Mouse (Mus musculus) forebrain, embryonic 13.5 days (tissue): ENCODE data around the gene Msrb3. TPM values are rescaled to one million over a fixed set of nuclear protein-coding genes. Genes with fewer than 3 reads are reported as not detected.

Experiments used
- ATAC-seq: fragments of 200-750 bp; cut with Nextera tagmentation; 2 replicates; pipeline ENCODE4 v1.8.0; 2017
- H3K27ac ChIP-seq: fragments of 300-500 bp; sonication (generic); 2 replicates; pipeline ENCODE4 v1.5.1; 2015; ENCODE audit warnings: inconsistent platforms, mild to moderate bottlenecking, moderate library complexity
- H3K27me3 ChIP-seq: fragments of 300-500 bp; sonication (generic); 2 replicates; pipeline ENCODE4 v1.6.1; 2015; ENCODE audit warnings: mild to moderate bottlenecking, inconsistent platforms
- H3K36me3 ChIP-seq: fragments of 300-500 bp; sonication (generic); 2 replicates; pipeline ENCODE4 v1.6.1; 2015; ENCODE audit warnings: mild to moderate bottlenecking, inconsistent platforms; ENCODE audit not compliant: poor library complexity, severe bottlenecking
- H3K4me1 ChIP-seq: fragments of 300-500 bp; sonication (generic); 2 replicates; pipeline ENCODE4 v1.6.1; 2015; ENCODE audit warnings: inconsistent platforms
- H3K4me2 ChIP-seq: fragments of 300-500 bp; sonication (generic); 2 replicates; pipeline ENCODE4 v1.6.1; 2015; ENCODE audit warnings: inconsistent platforms, mild to moderate bottlenecking, moderate library complexity
- H3K4me3 ChIP-seq: fragments of 300-500 bp; sonication (generic); 2 replicates; pipeline ENCODE4 v1.5.1; 2015; ENCODE audit warnings: mild to moderate bottlenecking, inconsistent platforms
- H3K9ac ChIP-seq: fragments of 300-500 bp; sonication (generic); 2 replicates; pipeline ENCODE4 v1.6.1; 2015; ENCODE audit warnings: mild to moderate bottlenecking, inconsistent platforms
- H3K9me3 ChIP-seq: fragments of 300-500 bp; sonication (generic); replicated peaks from 2 replicates; pipeline ENCODE4 v1.6.1; 2016; ENCODE audit warnings: inconsistent platforms
- WGBS: fragments of 180-500 bp; shearing (Covaris S2); methylation state at CpG from one replicate; pipeline ENCODE4 v1.1.7; 2015; 5-methylcytosine and 5-hydroxymethylcytosine counted together
- polyA plus RNA-seq: library from polyadenylated mRNA; unstranded; fragments of >200 nt; fragmentation: Nextera tagmentation; extraction: Ambion mirVana; gene quantifications from 2 replicates; pipeline ENCODE4 v1.2.1, GENCODE M21; 2015

Gene Msrb3
- polyA plus RNA-seq, 1 experiment from 2014 or later, result 3.1 TPM

DNA sequence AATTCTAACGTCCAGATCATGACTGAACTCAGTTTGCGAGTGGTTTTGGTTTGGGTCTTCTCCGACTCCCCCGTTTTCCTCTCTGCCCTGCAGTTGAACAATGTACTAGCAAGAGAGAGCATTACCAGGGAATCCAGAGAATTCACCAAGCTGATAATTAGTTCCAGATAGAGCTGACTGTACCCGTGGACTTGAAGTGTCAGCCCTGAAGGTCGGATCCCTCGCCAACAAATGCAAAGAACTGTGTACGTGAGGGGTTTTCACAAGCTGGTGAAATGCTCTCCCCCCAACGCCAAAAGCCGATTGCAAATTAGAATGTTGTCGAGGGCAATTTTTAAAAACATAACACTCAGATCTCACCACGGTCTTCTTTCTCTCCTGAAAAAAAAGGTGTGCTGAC is 24.6 kb downstream of the Msrb3 start:
- Histone ChIP-seq H3K36me3 (no peaks in the 10 kb centered on the region), H3K27ac (no peak overlapping the region), H3K4me1 (peaks cover 12% of the 10 kb centered on the region), H3K4me2 (no peak overlapping the region), H3K4me3 (no peak overlapping the region), H3K9ac (no peak overlapping the region), H3K27me3 (no peaks in the 10 kb centered on the region), H3K9me3 (no peaks in the 10 kb centered on the region)
- ATAC-seq, result no peak
- 82% methylated on average over 12 of the region's 12 CpGs for whole genome bisulfite sequencing

DNA sequence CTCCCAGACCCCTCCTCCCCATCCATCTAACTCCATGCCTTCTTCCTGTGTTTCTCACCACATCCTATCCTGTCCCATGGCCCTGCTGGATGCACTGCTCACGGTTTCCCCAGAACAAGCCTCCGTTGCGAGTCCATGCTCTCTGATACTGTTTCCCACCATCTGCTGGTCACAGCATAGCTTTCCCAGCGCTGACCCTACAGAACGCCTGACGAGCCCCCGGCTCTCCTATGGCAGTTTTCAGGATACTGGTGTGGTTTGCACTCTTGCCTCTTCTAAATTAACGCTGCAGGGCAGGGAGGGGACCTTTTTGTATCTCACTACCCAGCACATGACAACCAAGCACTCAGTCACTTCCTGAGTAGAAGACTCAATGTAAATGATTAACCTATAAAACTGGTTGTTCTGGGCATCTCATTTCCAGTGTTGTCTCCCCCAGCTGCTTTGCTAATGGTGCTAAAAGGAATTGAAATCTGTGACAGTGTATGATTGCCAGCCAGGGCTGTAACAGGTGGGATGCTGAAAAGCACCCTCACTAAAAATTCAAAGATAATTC is 25.2 kb downstream of the Msrb3 start:
- Histone ChIP-seq H3K4me1 (peaks cover 12% of the 10 kb centered on the region), H3K4me2 (no peak overlapping the region), H3K4me3 (no peak overlapping the region), H3K36me3 (no peaks in the 10 kb centered on the region), H3K9me3 (no peaks in the 10 kb centered on the region), H3K27ac (no peak overlapping the region), H3K9ac (no peak overlapping the region), H3K27me3 (no peaks in the 10 kb centered on the region)
- WGBS, result 87% methylated on average over 8 of the region's 8 CpGs
- ATAC-seq, result no peak

DNA sequence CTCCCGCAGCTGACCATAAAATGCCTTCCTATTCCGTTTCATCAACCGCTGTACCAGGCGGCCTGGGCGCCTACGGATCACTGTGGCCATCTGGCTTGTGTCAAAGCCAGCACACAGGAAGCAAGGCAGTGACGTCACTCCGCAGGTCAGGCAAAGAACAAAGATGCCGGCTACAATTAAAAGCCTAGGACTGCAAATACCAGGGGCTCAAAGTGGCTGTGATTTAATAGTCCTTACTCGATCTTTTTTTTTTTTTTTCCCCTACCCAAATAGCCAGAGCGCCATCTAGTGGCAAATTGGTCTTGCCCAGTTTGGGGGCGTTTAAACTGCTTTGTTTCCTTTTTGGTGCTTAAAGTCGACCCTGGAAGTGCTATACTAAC is 26.4 kb downstream of the Msrb3 start:
- Histone ChIP-seq H3K27me3 (no peaks in the 10 kb centered on the region), H3K4me1 (peaks cover 12% of the 10 kb centered on the region), H3K9me3 (no peaks in the 10 kb centered on the region), H3K4me2 (peak overlapping the region; percentile 49), H3K36me3 (no peaks in the 10 kb centered on the region), H3K9ac (no peak overlapping the region; the same call in 1 of the 2 replicates), H3K27ac (no peak overlapping the region), H3K4me3 (peak overlapping the region; percentile 15)
- WGBS, result 23% methylated on average over 13 of the region's 13 CpGs
- ATAC-seq, result peak; percentile 52; the same call in 1 of the 2 replicates

DNA sequence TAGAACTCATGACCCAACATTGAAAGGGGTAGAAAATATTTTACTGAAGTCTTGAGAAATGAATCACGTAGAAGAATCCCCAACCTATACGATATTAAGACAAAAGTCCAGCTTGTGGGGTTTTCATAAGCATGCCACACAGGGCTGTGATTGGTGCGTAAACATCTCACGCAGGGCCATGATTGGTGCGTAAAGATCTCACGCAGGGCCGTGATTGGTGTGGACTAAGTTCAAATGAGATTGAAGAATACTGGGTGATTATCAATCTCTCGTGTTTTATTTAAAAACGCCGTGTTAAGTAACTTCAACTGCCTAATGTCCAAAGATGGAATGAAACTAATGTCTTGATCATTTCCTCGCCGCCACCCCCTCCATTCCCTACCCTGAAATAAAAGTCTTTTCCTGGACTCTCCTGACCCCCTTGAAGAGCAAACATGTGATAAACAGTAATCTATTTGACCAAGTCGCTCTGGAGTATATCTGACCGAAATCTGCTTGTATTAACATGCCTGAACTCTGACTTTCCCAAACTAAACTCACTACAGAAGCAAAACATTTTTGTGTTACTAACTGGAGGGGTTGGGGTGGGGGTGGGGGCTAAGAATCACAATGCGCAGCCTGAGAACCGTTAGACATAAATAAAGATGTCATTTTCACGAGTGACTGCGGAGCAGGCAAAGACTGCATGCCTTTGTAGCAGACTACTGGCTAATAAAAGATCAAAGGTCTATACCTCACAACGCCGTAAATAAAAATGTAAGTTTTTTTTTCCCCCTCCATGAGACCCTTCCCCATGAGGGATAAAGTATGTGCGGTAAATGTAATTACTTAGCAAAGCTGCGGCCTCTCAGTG is 27.0 kb downstream of the Msrb3 start:
- H3K4me1 ChIP-seq, result peaks cover 12% of the 10 kb centered on the region
- WGBS, result 74% methylated on average over 22 of the region's 22 CpGs
- no peak overlapping the region for H3K27ac ChIP-seq
- H3K4me2 ChIP-seq, result peak overlapping the region; percentile 49
- H3K27me3 ChIP-seq, result no peaks in the 10 kb centered on the region
- no peaks in the 10 kb centered on the region for H3K9me3 ChIP-seq
- ATAC-seq, result no peak
- no peaks in the 10 kb centered on the region for H3K36me3 ChIP-seq
- no peak overlapping the region; the same call in 1 of the 2 replicates for H3K9ac ChIP-seq
- peak overlapping the region; percentile 15 for H3K4me3 ChIP-seq

DNA sequence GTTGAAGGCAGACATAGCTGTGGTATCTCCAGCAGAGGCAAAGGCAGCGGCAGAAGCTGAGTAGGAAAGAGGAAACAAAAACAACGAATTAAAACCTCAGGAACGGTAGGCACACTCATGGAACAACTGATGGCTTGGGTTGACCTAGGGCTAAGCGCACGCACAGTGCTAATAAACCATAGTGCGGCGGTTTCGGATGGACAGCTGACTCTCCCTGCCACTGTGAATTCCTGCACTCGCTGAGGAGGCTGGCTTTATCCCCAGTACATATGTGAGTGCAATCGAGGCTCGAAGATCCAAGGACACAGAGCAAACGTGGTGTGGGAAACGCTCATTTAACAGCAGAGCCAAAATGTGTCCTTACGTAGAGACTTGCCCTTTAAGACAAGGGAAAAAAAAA is 27.8 kb downstream of the Msrb3 start:
- Histone ChIP-seq H3K27me3 (no peaks in the 10 kb centered on the region), H3K36me3 (no peaks in the 10 kb centered on the region), H3K9ac (no peak overlapping the region), H3K27ac (no peak overlapping the region), H3K4me2 (no peak overlapping the region), H3K4me1 (peaks cover 12% of the 10 kb centered on the region), H3K9me3 (no peaks in the 10 kb centered on the region), H3K4me3 (no peak overlapping the region)
- WGBS, result 84% methylated on average over 14 of the region's 14 CpGs
- no peak for ATAC-seq

DNA sequence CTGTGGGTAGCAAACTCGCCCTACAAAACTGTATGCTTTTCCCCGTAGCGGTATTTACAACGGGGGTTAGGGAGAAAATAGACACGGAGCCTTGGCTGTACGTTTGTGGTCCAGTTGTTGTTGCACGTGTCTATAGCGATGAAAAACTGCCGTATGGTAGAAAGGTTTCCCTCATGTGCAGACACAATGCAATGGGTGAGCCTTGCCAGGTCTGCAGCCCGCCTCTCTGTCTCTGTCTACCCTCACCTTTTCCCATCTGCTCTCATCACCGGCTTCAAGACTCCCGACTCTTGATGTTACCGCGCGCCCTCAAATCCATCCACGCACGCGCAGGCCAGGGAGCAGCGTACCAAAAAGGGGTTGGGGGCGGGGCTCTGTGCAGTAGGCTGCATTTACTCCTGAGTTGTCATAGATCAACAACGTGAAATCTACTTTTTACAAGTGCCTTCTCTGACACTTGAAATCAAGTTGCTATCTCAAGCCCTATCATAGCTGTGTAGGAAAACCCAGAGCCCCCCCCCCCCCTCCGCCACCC is 29.6 kb downstream of the Msrb3 start:
- WGBS, result 88% methylated on average over 22 of the region's 22 CpGs
- Histone ChIP-seq H3K4me2 (no peak overlapping the region), H3K9me3 (no peaks in the 10 kb centered on the region), H3K9ac (no peak overlapping the region), H3K4me1 (peaks cover 6% of the 10 kb centered on the region; the same call in 1 of the 2 replicates), H3K4me3 (no peak overlapping the region), H3K36me3 (no peaks in the 10 kb centered on the region), H3K27me3 (no peaks in the 10 kb centered on the region), H3K27ac (no peak overlapping the region)
- no peak for ATAC-seq

DNA sequence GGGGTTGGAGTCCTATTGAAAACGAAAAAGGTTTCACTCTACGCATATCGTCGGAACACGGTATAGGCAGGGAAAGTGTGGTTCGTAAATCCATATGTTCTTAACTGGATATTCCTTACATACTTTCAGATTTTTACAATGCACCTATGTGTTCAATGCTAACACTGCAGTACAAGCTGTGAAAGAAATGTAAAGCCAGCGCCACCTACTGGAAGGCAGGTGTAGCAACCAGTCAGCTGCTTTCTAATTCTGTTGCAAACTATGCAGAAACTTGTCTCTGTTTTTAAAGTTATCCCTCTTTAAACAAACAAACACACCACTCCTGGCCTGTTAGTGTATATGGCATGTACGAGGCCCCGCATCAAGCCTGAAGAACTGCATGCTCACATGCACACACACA is 34.5 kb downstream of the Msrb3 start:
- no peaks in the 10 kb centered on the region for H3K36me3 ChIP-seq
- 28% methylated on average over 9 of the region's 9 CpGs for WGBS
- H3K4me3 ChIP-seq, result no peak overlapping the region
- H3K4me2 ChIP-seq, result no peak overlapping the region
- H3K27me3 ChIP-seq, result no peaks in the 10 kb centered on the region
- H3K9me3 ChIP-seq, result no peaks in the 10 kb centered on the region
- no peak overlapping the region for H3K9ac ChIP-seq
- 0 out of 2 replicates have a peak, but pooled peaks have one; percentile 41 for ATAC-seq
- H3K27ac ChIP-seq, result no peak overlapping the region
- H3K4me1 ChIP-seq, result no peaks in the 10 kb centered on the region

DNA sequence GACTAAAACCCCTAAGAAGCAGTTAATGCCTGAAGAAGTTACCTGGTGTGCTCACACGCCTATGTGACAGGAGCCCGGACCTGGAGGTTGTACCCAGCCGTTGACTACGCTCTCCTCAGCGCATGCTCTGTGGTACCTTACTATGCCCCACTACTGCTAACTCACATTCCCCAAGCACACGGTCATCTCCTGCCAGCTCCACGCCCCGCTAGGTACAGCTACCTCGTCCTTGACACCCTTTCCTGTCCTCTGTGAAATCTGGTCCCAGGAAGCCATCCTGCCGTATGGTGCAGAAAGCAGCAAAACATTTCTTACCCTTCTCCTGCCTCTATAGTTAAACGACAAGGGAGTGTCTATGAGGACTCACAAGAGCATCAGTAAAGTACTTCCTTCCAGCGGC is 37.2 kb downstream of the Msrb3 start:
- no peak overlapping the region for H3K4me2 ChIP-seq
- no peaks in the 10 kb centered on the region for H3K36me3 ChIP-seq
- WGBS, result 98% methylated on average over 12 of the region's 12 CpGs
- no peak overlapping the region for H3K27ac ChIP-seq
- H3K4me1 ChIP-seq, result peaks cover 14% of the 10 kb centered on the region
- H3K27me3 ChIP-seq, result no peaks in the 10 kb centered on the region
- H3K4me3 ChIP-seq, result no peak overlapping the region
- no peak overlapping the region for H3K9ac ChIP-seq
- no peaks in the 10 kb centered on the region for H3K9me3 ChIP-seq
- ATAC-seq, result no peak

DNA sequence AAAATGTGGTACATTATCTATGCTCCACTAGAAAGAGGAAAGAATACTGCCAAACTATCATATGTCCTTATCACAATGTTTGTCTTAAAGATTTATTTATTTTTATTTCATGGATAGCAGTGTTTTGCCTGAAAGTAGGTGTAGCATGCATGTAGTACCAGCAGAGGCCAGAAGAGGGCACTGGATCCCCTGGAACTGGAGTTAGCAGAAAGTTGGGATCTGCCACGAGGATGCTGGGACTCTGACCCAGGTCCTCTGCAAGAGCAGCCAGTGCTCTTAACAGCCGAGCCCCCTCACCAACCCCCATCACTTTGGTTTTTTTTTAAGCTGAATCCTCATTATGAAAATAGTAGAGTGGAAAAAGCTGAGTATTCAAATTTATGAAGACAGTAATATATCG is 37.7 kb downstream of the Msrb3 start:
- Histone ChIP-seq H3K4me2 (no peak overlapping the region), H3K4me1 (peaks cover 14% of the 10 kb centered on the region), H3K9me3 (no peaks in the 10 kb centered on the region), H3K27ac (no peak overlapping the region), H3K27me3 (no peaks in the 10 kb centered on the region), H3K36me3 (no peaks in the 10 kb centered on the region), H3K4me3 (no peak overlapping the region), H3K9ac (no peak overlapping the region)
- 73% methylated on average over 3 of the region's 3 CpGs for WGBS
- no peak for ATAC-seq

DNA sequence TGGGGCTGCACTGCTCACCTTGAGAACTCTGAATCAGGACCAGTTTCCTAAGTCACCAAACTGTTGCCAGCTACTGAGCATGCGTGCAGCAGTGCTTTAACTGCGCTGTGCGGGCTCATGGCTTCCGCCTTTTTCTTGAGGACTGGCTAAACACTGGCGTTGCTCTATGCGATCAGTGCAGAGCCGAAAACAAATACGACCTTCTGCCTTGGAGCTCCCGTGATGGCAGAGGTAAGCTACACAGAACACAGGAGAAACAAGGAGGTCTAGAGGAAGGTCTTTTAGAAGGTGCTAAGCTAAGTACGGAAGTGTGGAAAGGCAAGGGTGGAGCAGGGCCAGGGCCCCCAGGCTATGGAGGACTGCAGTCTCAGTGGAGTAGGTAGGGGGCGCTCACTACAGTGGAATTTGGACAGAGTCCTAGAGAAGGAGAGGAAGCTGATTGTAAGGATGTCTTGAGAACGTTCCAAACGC is 41.3 kb downstream of the Msrb3 start:
- peak overlapping the region; percentile 15 for H3K4me3 ChIP-seq
- peak; percentile 75 for ATAC-seq
- peak overlapping the region; percentile 48 for H3K4me2 ChIP-seq

DNA sequence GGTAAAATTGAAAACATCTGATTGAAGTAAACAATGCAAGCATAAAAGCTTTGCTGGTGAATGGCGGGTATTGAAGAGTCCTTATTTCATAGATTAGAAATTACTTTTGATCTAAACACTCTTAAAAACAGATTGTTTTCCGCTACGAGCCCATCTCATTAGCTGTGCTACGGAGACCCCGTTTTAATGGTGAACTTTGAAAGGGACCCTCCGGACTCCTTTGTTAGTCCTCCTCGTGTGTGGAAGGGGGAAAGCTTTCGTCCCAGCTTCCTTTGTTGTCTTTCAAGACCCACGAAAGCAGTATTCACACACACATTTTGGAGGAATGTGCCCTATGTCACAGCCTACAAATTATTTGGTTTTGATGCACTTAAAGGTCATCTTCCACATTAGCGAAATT is 44.6 kb downstream of the Msrb3 start:
- Histone ChIP-seq H3K4me2 (peak overlapping the region; percentile 33), H3K9ac (no peak overlapping the region), H3K9me3 (no peaks in the 10 kb centered on the region), H3K27me3 (0 out of 2 replicates have a peak, but pooled peaks cover 5% of the 10 kb centered on the region), H3K36me3 (no peaks in the 10 kb centered on the region), H3K4me3 (no peak overlapping the region), H3K27ac (no peak overlapping the region), H3K4me1 (peaks cover 63% of the 10 kb centered on the region)
- WGBS, result 6% methylated on average over 10 of the region's 10 CpGs
- ATAC-seq, result no peak

More for the DNA sequence above, 41.3 kb downstream of the Msrb3 start:
- 36% methylated on average over 13 of the region's 13 CpGs for WGBS
- Histone ChIP-seq H3K9me3 (no peaks in the 10 kb centered on the region), H3K4me1 (peaks cover 40% of the 10 kb centered on the region), H3K27me3 (0 out of 2 replicates have a peak, but pooled peaks cover 5% of the 10 kb centered on the region), H3K36me3 (no peaks in the 10 kb centered on the region), H3K27ac (no peak overlapping the region; the same call in 1 of the 2 replicates), H3K9ac (peak overlapping the region; percentile 32; the same call in 1 of the 2 replicates)

DNA sequence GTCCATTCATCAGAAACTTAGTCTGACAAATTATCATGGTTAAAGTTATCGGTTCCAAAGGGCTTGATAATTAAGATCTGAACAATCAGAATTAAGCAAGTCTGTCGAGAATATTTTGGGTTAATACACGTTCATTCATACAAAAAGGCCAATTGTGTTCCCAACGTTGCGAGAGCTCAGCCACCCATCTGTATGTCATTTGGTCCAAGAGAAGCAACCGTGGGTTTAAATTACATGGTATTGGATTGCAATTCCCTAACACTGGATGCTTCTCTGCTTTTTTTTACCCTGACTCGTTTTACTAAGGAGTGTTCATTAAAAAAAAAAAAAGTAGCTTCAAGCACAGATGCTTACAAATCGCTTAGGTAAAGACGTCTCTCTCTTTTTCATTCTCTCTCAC is 45.1 kb downstream of the Msrb3 start:
- Histone ChIP-seq H3K4me1 (peaks cover 58% of the 10 kb centered on the region), H3K4me2 (no peak overlapping the region), H3K27ac (no peak overlapping the region), H3K9ac (no peak overlapping the region), H3K36me3 (no peaks in the 10 kb centered on the region), H3K27me3 (0 out of 2 replicates have a peak, but pooled peaks cover 5% of the 10 kb centered on the region), H3K9me3 (no peaks in the 10 kb centered on the region), H3K4me3 (no peak overlapping the region)
- no peak for ATAC-seq
- WGBS, result 16% methylated on average over 9 of the region's 9 CpGs
